Mouse (Mus musculus) lung, adult 18-20 months (tissue): ENCODE measurements around the gene Elac2.

Experiments
- DNase-seq, 2 experiments: peaks; one replicate each; pipeline ENCODE4 v3.0.0; 2022; ENCODE audit warnings: mixed read lengths in 2 of 2

Gene Elac2

DNA sequence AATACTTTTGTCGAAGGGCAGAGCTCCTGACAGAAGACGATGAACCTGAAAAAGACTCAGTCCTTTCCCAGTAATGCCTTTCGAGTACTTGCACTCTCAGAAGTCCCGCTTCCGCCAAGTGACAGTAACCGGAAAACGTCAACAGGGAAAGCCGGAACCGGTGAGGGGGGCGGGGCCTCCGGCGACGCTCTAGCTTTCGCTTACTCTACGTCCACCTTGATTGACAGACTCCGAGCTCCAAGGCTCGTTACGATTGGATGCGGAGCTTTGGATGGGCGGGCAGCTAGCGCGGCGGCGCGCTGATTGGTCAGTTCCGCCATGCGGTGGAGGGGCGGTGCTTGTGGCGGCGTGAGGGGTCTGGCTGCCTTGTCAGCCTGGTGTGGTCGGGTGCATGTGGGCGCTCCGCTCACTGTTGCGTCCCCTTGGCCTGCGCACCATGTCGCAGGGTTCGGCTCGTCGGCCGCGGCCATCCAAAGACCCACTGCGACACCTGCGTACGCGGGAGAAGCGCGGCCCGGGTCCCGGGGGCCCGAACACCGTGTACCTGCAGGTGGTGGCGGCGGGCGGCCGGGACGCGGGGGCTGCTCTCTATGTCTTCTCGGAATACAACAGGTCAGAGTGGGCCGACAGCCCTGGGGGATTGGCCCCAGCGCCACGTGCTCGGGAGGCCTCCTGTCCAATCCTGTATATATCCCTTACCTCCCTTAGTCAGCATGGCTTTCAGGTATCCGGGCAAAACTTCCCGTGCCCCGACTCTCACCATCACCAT, at the start of gene Elac2:
Gene Elac2 (plus strand): TSS at position 319 of the 769 bp plus-strand sequence.
- DNase-seq, result peak; percentile 97

DNA sequence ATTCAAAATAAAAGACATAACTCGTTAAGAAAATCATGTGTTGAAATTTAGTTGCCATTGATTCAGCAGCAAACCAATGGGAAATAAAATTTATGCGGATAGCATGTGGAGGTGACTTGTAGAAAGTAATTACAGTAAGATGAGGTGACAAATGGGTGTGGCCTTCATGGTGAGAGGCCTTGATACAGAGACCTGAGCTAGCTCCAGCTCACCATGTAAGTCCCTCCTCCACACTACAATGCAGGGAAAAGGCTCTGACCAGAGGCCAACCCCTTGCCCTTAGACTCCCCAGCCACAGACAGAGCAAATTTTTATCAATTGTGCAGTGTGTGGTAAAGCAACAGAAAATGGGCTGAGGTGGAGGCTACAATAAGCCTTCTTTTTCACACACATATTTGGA, 49.7 kb upstream of the Elac2 start:
- DNase-seq, result no peak

DNA sequence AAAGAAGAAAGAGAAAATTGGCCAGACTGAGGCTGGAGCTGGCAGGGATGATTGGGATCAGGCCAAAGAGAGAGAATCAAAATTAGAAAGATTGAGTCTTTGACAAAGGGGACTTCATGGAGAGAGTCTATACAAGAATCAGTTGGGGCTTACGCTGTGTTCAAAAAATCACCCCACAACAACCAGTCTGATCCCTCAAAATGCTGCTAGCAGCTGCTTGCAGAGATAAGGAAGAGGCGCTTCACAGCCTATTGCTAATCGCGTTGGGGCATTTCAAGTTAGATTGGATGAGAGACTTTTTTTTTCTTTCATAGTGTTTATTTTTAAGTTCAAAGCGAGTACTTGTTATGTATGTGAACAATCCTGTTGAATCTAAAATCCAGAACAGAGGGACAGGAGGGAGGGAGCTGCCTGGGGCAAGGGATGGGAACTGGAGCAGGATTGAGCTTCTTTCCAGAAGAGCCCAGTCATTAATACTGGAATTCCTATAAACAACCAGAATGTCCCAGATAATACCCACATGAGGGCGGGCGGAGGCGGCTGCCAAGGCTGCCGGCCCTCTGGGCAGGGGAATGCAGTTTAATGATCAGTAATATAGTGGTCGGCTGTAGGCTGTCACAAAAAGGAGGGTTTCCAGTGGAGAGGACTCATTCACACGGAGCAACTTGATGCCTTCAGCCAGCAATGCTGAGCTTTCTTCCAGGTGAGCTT, 47.6 kb upstream of the Elac2 start:
- DNase-seq, result no peak

DNA sequence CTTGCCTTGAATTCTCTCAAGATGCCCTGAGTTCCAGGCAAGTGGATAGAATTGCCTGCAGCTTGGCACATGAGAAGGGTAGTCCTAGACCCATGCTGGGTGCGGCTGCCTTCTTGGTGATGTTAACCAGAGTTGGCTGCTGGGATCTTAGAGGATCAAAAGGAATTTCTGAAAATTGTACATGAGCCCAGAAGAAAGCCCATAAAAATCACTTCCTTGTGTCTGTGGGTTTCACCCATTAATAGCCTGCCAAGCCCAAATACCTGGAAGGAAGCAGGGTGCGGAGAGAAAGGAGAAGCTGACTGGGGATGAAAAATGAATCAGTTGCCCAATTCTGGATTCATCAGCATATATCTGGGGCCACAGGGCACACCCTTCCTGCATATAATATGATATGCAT, 41.6 kb upstream of the Elac2 start:
- DNase-seq, result no peak

DNA sequence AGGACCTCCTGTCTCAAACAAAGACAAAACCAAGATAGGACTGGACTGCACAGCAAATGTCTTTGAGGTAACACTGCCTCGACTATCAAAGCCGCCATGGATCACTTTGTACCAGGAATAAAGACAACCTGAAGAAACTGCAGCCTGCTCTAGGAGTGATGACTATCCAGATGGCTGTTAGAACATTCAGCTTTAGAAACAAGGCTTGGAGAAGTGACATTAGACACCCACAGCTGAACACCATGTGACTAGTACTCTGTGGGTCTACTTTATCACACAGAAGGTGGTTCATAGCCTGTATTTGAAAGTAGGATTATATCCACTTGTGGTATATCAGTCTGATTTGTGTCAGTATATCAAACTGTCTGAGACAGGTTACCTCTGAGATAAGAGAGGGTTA, 37.6 kb upstream of the Elac2 start:
- no peak for DNase-seq

DNA sequence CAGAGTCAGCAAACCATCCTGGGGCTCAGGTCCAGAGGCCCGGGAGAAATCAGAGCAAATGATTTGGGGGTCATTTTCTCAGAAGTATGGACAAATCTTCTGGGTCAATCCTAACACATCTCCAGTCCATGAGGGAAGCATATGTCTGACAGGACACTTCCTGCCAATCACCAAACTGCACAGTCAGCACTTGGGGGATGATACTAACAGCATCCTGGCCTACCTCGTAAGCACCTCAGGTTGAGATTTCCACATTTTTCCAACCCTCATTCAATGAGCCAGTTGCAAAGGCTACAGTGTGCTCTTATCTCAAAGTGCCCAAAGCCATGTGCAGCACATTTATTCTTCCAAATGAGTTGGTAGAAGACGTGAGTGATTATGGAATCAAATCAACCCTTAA, 29.1 kb upstream of the Elac2 start:
- no peak for DNase-seq

DNA sequence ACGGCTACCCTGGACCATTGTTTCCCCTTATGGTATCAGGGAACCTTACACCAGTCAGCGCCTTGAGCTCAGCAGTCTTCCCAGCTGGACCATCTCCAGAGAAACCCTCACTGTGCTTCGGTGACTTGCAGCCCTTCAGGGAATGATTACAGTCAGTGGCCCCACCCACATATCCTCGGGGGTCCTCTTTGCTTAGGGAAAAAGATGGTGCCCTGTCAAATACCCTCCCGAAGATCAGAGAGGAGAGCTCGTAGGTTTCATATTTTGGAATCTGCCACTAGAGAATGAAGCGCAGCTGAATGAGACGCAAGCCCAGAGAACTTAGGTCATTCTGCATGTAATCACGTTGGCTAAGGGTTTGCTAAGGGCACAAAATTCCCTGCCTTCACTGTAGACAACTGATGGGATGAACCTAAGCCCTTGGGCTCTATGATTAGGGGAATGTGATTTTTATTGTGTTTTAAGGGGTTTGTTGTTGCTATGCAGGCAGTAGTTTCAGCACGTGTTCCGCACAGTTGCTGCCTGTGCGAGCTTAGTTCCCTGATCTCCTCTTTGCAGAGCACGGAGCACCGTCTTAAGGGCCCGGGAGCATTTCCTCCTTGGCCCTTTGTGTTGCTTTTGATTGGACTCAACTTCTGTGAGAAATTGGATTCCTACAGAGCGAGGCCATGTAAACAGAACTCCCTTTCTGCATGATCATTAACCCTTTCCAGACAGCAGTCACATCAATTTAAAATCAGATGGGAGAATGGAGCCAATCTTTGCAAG, 21.7 kb upstream of the Elac2 start:
- DNase-seq, result no peak

DNA sequence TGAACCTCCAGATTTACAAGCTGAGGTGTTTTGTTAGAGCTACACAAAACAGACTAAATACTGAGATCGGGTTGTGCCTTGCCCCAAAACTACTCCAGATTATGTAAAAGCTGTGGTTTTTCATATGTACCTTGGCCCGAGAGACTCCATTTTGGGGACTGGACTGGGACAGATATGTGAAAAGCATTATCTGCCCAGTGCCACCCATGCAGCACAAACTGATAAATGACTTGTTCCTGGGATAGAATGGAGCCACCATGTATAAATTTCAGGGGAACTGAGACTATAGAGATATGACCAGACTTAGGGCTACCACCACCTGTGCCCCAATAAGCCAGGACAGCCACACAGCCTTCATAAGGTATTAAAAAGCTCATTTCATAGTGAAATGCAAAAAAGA, 16.2 kb upstream of the Elac2 start:
- no peak for DNase-seq

DNA sequence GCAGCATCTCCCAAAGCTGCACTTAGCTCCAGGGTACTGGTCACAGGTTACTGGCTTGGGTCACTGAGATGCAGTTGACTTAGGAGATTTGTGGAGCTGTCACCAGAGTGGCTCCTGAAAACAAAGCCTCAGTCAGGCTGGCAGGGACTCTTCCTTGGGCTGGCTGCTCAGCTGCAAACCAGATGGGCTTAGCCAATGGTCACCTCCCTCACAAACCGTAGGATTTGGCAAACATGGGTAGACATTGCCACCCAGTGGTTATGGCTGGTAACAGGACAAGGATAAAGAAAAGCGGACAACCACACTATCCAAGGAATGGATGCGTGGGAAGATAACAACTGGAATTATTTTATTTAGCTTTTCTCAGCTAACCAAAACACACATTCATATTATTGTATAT, 10.3 kb upstream of the Elac2 start:
- DNase-seq, result peak; percentile 31 to 51

DNA sequence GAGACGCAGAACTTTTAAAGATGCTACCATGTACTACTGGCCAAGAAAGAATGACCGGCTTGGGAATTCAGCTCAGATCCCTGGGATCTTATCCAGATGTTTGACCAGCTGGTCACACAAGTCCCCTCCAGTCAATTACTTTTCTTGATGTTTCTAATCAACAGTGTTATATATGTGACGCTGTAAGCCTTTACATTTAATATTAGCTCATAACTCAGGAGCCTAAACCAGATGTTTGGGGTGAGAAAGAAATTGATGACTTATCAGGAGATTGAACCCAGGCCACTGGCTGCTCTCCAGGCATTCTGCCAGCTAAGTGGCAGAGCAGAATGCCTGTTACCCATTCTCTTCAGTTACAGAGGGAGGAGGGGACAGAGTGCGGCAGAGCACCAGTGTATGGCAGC, 9.9 kb upstream of the Elac2 start:
- DNase-seq, result no peak

DNA sequence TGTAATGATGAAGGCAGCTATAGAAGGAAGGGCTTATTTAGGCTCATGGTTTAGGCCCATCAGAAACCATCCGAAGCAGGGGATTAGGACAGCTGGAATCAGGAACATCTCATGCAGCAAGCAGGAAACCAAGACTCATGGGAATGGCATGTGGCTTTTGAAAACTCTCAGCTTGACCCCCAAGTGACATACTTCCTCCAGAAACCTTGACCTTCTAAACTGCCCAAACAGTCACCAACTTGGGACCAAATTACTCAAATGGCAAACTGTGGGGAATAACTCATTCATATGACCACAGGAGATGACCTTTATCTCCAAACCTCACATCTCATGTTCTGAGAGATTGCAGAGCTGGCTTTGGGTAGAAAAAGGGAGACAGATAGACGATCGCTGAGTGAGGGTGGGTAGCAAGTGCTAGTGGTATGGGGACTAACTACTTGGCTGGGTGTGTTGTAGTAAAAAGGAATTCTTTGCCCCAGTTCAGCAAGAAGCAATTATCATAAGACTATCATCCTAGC, 7.3 kb upstream of the Elac2 start:
- DNase-seq, result no peak

DNA sequence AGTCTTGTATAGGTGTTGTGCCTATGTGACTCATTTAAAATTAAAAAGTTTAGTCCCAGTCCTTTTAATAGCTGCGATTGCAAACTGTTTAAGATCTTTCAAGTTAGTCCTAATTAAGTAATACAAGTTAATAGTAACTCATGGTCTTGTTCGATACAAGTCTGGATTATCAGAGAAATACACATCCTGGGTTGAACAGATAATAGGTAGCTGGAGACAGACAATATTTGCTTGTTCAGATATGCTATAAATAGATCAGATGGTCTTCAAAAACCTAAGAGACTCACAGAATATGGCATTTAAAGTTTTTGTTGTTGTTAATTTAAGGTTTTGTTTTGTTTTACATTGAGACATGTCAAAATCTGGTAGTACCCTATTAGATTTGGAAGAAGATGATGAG, 6.4 kb upstream of the Elac2 start:
- no peak for DNase-seq

DNA sequence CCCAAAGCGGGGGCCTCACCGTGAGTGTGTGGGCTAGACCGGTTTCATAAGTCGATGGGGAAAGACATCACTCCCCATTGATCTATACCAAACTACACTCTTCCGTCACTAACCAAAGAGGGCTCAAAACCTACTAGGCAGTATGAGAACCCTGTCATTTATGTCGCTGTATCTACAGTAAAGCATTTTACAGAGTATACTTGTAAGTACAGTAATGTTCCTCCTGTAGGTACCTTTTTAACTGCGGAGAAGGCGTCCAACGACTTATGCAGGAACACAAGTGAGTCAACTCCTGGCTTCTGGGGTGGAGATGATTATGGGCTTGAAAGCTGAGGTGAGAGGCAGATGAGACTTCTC, 629 bp downstream of the Elac2 start:
- DNase-seq, result no peak

DNA sequence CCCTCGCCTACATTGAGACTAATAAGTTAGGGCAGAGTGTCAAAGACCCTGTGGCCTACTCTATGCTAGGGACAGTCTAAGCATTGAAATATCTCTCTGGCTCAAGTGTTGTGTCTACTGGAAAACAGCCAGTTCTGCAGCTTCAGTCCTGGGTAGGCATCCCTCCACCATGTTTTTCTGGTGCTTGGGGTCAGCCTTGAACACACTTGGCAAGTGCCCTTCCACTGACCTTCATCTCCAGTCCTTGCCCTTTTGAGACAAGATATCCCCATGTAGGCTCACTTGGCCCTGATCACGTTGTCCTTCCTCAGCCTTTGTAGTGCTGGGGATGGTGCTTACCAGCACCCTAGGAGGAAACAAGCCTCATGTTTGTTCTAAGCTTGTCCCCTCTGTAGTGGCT, 9.7 kb downstream of the Elac2 start:
- DNase-seq, result no peak

DNA sequence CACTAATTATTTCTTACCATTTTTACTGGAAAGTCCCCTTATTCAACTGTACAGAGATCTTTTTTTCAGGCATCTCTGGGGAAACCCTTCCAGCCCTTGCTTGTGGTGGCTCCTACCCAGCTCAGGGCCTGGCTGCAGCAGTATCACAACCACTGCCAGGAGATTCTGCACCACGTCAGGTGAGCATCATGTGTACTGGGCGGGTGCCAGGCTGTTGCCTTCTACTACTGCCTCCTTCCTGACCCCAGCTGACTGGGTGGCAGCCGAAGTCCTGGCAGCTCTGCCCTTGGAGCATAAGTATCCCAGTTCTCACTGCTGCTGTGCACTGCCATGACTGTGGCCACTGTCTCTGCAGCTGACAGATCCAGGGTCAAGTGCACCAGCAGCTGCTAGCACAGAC, 19.6 kb downstream of the Elac2 start:
- DNase-seq, result no peak

DNA sequence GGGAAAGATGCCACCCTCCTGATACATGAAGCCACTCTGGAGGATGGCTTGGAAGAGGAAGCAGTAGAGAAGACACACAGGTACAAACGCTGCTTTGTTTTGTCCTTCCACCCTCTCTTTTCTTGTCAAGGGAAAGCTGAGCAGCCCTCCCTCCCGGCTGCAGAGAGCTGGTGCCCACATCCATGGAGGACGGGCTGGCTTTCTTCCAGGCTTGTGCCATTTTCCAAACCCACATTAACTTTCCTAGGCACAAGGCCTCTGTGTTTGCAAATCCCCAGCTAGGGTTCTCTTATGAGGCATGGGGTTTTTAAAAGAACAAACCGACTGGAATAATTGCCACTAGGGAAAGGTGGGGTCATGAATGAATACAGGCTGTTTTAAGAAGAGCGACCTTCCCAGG, 20.8 kb downstream of the Elac2 start:
- no peak for DNase-seq

DNA sequence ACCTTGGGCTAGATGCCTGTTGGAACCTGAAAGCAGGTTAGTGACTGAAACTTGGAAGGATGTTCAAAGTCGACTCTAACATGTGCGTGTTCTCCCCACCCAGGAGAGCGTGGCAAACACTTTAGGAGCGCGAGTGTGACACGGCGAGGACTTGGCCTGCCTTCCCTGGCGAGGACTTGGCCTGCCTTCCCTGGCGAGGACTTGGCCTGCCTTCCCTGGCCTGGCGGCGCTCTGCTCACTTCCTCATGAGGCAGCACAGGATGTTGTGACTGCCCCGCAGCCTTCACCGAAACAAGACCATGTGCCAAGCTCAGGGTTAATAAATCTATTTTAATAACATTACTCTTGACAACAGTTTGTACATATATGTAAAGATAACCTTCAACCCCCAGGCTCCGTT, 22.9 kb downstream of the Elac2 start:
- no peak for DNase-seq

DNA sequence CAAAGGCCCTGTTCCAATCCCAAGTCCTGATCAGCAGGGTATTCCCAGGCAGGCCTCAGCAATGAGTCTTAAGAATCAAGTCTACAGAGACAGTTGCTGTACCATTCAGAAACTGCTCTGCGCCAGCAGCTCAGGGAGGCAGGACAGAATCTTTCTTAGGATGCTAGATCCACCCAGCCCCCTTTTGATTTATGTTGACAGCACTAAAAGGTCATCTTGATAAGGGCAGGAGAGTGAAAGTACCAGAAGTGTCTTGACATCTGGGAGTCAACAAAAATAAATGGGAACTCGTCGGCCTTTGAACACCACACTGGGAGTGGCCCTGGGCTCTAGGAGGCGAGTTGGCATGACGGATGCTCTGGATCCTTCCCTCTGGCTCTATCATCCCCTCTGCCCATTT, 24.8 kb downstream of the Elac2 start:
- DNase-seq, result no peak

DNA sequence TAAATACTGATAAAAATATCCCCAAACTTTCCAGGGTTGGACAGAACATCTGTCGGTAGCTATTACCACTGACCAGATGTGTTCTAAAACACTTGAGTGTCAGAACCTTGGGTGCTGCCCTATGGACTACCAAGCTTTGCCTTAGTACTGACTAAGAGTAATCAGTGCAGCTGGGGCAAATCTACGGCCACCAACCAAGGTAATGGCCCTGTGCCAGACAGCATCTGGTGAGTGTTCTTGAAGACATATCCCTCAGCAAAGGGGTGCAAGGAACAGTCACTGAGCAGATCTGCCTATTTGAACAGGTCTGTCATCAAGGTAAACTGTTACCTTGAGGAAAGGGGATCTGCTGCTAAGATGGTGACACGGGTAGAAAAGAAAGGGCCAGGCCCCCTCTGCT, 26.0 kb downstream of the Elac2 start:
- peak; percentile 33 to 54 for DNase-seq

DNA sequence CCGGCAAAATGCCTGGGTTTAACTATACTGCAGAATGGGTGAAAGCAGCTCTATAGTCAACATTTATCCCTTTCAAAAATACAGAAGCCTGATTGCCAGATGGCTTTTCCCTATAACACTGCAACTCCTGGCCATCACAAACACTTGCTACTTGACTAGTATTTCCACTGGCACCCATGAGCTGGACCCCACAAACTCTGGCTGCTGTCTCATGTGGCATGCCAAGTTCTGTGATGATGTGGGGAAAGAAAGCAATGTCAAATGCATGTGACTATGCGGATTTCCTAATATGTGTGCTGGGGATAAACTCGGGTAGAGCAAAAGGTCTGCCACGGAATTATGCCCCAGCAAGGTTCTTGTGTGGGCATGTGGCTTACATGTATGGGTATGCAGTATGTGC, 27.2 kb downstream of the Elac2 start:
- DNase-seq, result no peak

DNA sequence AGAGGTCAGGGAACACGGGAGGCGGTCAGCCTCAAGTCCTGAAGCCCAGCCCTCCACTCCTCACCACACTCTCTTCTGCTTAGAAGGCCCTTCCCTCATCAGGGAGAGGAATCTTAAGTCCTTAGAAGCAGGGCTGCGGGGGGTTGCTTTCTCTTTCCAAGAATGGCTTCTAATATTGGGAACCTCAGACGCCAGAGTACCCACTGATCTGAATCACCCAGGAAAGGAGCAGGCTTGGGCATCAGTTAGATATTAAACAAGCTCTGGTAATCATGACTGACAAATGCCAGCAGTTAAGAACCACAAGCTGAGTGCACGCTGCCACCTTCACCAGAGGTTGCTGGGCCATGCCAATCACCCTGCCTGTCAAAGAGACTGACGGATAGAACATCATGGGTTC, 35.1 kb downstream of the Elac2 start:
- no peak for DNase-seq

DNA sequence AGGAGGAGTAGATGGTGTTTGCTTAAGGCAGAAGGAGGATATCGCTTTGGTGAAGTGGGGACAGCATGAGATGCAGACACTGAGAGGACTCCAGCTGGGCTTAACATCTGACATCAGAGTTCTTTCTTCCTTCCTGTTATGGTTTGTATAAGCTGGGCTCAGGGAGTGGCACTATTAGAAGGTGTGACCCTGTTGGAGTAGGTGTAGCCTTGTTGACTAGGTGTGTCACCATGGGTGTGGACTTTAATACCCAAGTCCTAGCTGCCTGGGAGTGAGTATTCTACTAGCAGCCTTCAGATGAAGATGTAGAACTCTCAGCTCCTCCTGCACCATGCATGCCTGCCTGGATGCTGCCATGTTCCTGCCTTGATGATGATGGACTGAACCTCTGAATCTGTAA, 37.9 kb downstream of the Elac2 start:
- no peak for DNase-seq

DNA sequence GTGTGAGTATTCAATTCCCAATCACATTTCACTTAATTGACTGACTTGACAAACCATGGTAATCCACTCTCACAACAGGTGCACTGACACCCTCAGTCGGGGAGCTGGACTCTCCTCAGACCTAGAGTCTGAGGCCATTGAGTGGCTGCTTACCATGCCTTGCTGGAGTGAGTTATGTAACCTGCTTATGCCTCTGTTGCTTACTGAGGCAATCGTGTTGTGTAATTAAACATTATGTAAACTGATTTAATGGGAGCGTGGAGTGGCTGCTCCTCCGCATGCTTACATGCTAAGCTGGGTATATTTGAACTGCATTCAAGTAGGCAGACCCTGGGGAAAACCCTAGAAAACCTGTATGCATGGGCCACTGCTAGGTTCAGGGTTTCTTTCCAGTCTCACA, 41.9 kb downstream of the Elac2 start:
- DNase-seq, result peak; percentile 64 to 72

DNA sequence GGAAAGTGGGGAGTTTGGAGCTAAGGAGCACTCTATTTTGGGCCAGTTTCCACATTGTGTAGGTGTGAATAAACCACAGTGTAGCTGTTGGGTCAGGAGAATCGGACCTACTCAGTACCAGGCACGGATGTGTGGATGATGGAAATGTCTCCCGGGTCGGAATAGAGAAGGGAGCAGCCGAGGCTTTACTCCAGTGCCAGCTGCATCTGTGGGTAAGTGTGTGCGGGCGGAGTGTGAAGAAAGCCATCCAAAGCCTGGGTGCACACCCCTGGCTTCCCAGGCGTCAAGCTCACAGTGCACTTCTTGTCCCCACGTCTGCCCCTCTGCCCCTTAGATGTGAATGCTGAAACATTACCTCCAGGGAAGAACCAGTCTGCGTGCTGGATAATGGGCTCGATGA, 43.9 kb downstream of the Elac2 start:
- DNase-seq, result no peak
